Mouse (Mus musculus): ENCODE results near the gene Sytl5. TPM values are rescaled to one million over a fixed set of nuclear protein-coding genes. Genes with fewer than 3 reads are reported as not detected.

Gene Sytl5
- polyA plus RNA-seq (2014; fragmentation: Illumina TruSeq; extraction: RNeasy Lipid Tissue Mini Kit (QIAGEN cat#74804); ENCODE audit: low replicate concordance) = 1.1 TPM

GRCm38 (mm10) chrX:9885322-9885721 is at the start of gene Sytl5:
Gene Sytl5 (plus strand): TSS chrX:9885622.

GRCm38 (mm10) chrX:9846628-9847027 is 38.8 kb upstream of the Sytl5 start, which contains the start of gene Hypm:
Gene Hypm (plus strand): TSS chrX:9846928.

GRCm38 (mm10) chrX:9849403-9849802 is 36.0 kb upstream of the Sytl5 start, which contains the start of gene H2al3:
Gene H2al3 (plus strand): TSS chrX:9849703.

Other genes starting within 250 kb of the Sytl5 start
- 183 TPM for gene Dynlt3, start 222.6 kb upstream of the Sytl5 start, polyA plus RNA-seq (2014; fragmentation: Illumina TruSeq; extraction: RNeasy Lipid Tissue Mini Kit (QIAGEN cat#74804); ENCODE audit: low replicate concordance)
- gene Hypm, start 38.7 kb upstream of the Sytl5 start, polyA plus RNA-seq (2014; fragmentation: Illumina TruSeq; extraction: RNeasy Lipid Tissue Mini Kit (QIAGEN cat#74804); ENCODE audit: low replicate concordance) = not detected
- not detected for gene H2al3, start 35.9 kb upstream of the Sytl5 start, polyA plus RNA-seq (2014; fragmentation: Illumina TruSeq; extraction: RNeasy Lipid Tissue Mini Kit (QIAGEN cat#74804); ENCODE audit: low replicate concordance)
- 3.3 TPM for gene Srpx, start 232.1 kb downstream of the Sytl5 start, polyA plus RNA-seq (2014; fragmentation: Illumina TruSeq; extraction: RNeasy Lipid Tissue Mini Kit (QIAGEN cat#74804); ENCODE audit: low replicate concordance)

Measured in small intestine, adult 10 weeks (tissue).